Mouse (Mus musculus): ENCODE data around the gene Hist2h2aa2.

DNA sequence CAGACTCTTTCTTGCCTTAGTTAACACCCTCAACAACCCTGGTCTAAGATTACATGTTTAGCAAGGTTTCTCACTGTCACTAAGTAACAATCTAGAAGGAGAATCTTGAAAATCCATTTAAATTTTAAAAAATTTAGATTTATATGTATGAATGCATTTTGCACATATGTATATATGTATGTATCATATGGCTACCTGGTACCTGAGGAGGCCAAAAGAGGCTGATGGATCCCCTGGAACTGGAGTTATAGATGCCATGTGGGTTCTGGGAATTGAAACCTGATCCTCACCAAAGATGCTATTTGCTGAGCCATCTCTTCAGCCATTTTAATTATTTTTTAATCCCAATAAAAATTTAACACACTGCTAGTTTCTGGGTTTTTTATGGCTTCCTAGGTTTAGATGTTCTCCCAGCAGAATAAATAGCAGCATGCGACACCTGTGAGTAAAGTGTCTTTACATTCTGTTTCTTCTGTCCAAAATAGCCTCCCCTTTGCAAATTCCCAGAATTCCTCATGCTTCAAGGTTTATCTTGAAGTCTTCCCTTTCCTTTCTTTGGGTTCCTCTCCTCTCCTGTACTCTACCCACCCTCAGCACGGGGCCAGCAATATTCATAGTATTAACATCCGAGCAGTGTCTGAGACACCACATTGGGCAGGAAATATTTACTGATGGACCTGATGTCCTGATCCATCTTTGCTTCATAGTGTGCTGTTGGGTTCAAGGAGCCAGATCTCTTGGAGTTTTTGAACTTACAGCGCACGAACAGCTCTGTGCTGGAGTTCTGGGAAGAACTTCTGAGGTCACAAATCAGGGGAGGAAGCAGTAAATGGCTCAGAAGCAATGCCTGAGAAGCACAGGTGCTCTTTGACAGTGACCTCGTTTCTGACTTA, 8.3 kb upstream of the Hist2h2aa2 start:
- no peak for TF ChIP-seq HCFC1 (IDR thresholded peaks at IDR 0.05; ENCODE audit: low read depth, low read length)
- no peak for TF ChIP-seq ZNF384 (IDR thresholded peaks at IDR 0.05; ENCODE audit: low read depth, low read length)
- TF ChIP-seq KAT2A (conservative IDR thresholded peaks at IDR 0.05; ENCODE audit: low read depth, low read length) = no peak
- no peak for TF ChIP-seq MAX (IDR thresholded peaks at IDR 0.05; ENCODE audit: low read length)
- no peak for TF ChIP-seq MXI1 (IDR thresholded peaks at IDR 0.05; ENCODE audit: low read depth, low read length)
- no peak for TF ChIP-seq CTCF (IDR thresholded peaks at IDR 0.05 in 2 of 3, conservative IDR thresholded peaks at IDR 0.05 in 1 of 3; ENCODE audit: control insufficient read depth in 1 of 3, insufficient read depth in 1 of 3, low read depth in 2 of 3, low read length in 3 of 3, poor library complexity in 1 of 3, severe bottlenecking in 1 of 3)
- no peak for TF ChIP-seq TCF12 (IDR thresholded peaks at IDR 0.05; ENCODE audit: low read depth, low read length)
- TF ChIP-seq POLR2A (IDR thresholded peaks at IDR 0.05; ENCODE audit: control insufficient read depth in 1 of 2, insufficient read depth in 1 of 2, low read depth in 1 of 2, low read length in 2 of 2, poor library complexity in 1 of 2) = no peak; a peak in 1 of 4 replicates
- no peak for TF ChIP-seq EP300 (IDR thresholded peaks at IDR 0.05; ENCODE audit: low read depth in 1 of 2, low read length in 2 of 2)
- TF ChIP-seq MAZ (IDR thresholded peaks at IDR 0.05; ENCODE audit: low read depth, low read length) = no peak
- TF ChIP-seq NRF1 (IDR thresholded peaks at IDR 0.05; ENCODE audit: insufficient read depth, low read depth, low read length, poor library complexity, severe bottlenecking) = no peak
- no peak for TF ChIP-seq E2F4 (IDR thresholded peaks at IDR 0.05; ENCODE audit: borderline replicate concordance, low read depth, low read length)

All from MEL (cell line).